Mouse (Mus musculus) testis, adult 2 months (tissue): Measurements from ENCODE around the gene Rasgrf2.

Source experiments
- CTCF ChIP-seq: fragments of 200-500 bp; IDR thresholded peaks from 2 replicates; pipeline ENCODE4 v1.5.1; 2012; ENCODE audit warnings: low read depth, mild to moderate bottlenecking, inconsistent platforms, low read length, moderate library complexity; ENCODE audit not compliant: control insufficient read depth, insufficient read depth, insufficient replicate concordance
- POLR2A ChIP-seq: fragments of 200-500 bp; IDR thresholded peaks from 2 replicates; pipeline ENCODE4 v1.6.1; 2012; ENCODE audit warnings: low read depth, mild to moderate bottlenecking, inconsistent platforms, low read length, moderate library complexity; ENCODE audit not compliant: control insufficient read depth

DNA sequence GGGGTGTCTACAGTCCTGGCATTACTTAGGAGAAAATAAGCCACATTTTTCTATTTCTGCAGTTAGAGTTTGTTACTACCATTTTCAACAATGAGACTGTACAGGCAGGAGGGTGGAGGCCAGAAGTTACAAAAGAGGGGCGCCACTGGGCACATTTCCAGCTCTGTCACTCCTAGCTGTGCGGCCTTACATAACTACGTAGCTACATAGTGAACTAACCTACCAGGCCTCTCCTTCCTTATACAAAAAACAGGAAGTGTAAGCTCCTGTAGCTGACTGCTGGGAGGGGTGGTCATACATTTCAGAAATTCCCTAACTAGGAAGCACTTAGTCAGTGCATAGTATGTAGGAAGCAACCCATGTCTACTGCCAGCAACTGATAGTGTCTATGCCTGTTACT, 78.5 kb downstream of the Rasgrf2 start:
- TF ChIP-seq CTCF (no peak), POLR2A (no peak)
